Mouse (Mus musculus): ENCODE data around the gene Grasp. TPM values are rescaled to one million over a fixed set of nuclear protein-coding genes. Genes with fewer than 3 reads are reported as not detected.

The Grasp gene
- polyA plus RNA-seq, 1 experiment, result 36.6 TPM

GRCm38 (mm10) chr15:101192651-101193050 lies 31.3 kb upstream of the Grasp start:
- no peak for DNase-seq
- TF ChIP-seq POLR2A (IDR thresholded peaks at IDR 0.05; ENCODE audit: borderline replicate concordance, extremely low read depth, low read depth, low read length), result no peak
- no peak for TF ChIP-seq CTCF (IDR thresholded peaks at IDR 0.05; ENCODE audit: insufficient read depth, low read length)
- H3K4me1 ChIP-seq (ENCODE audit: control insufficient read depth, insufficient read depth, low read length), result peaks cover 27% of the 10 kb centered on the region
- WGBS, result 56% methylated on average over 7 of the region's 7 CpGs
- H3K4me3 ChIP-seq (replicated peaks; ENCODE audit: extremely low read depth, low read depth, low read length), result no peak overlapping the region

DNA sequence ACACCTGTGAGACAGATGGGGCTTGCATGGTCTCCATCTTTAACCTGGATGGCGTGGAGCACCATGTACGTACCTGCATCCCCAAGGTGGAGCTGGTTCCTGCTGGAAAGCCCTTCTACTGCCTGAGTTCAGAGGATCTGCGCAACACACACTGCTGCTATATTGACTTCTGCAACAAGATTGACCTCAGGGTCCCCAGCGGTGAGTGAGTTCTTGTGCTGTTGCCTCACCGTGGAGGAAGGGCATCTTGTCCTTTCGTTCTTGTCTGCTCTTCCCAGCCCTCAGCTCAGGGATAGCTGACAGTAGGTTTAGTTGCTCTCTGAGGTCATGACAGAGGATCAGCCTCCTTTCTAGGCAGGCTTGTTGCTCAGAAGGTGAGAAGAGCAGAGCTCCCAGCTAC lies 30.0 kb upstream of the Grasp start:
- Histone ChIP-seq H3K4me3 (replicated peaks; ENCODE audit: extremely low read depth, low read depth, low read length) (no peak overlapping the region), H3K4me1 (ENCODE audit: control insufficient read depth, insufficient read depth, low read length) (peaks cover 24% of the 10 kb centered on the region)
- no peak for DNase-seq
- 89% methylated on average over 6 of the region's 6 CpGs for WGBS
- TF ChIP-seq POLR2A (IDR thresholded peaks at IDR 0.05; ENCODE audit: borderline replicate concordance, extremely low read depth, low read depth, low read length), result no peak
- no peak for TF ChIP-seq CTCF (IDR thresholded peaks at IDR 0.05; ENCODE audit: insufficient read depth, low read length)

DNA sequence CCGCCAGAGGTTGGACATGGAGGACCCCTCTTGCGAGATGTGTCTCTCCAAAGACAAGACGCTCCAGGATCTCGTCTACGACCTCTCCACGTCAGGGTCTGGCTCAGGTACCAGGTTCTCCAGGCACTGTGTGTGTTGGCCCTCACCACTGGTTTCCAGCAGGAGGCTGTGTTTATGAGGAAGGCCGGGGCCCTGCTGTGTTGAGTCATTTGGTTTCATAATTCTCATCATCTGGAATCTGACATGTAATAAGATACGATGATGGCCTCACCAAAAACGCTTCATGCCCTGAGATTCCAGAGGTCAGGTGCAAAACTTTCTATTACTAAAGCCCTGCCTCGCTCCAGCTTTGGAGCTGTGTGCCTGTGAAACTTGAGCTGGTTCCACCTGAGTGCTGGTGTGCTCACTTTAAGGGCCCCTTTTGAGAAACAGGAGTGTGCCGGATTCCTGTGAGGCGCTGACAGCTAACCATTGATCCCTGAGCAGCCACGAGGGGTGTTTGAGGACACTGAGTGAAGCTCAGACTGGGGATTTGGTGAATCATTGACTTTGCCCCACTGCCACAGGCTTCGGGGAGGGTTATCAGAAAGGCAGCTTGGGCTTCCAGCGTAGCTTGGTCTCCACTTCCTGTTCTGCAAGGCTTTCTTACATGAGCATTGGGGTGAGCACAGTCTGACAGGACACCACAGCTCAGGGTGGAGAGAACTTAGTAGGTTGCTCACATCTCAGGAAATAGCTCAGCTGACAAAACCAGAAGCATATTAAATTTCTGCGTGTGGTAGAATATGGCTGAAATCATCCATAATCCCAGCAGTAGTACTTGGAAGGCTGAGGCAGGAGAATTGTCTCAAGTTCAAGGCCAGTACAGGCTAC lies 28.8 kb upstream of the Grasp start:
- 76% methylated on average over 16 of the region's 16 CpGs for WGBS
- TF ChIP-seq CTCF (IDR thresholded peaks at IDR 0.05; ENCODE audit: insufficient read depth, low read length) (no peak), POLR2A (IDR thresholded peaks at IDR 0.05; ENCODE audit: borderline replicate concordance, extremely low read depth, low read depth, low read length) (no peak)
- Histone ChIP-seq H3K4me3 (replicated peaks; ENCODE audit: extremely low read depth, low read depth, low read length) (no peak overlapping the region), H3K4me1 (ENCODE audit: control insufficient read depth, insufficient read depth, low read length) (peaks cover 19% of the 10 kb centered on the region)
- no peak for DNase-seq

- TF ChIP-seq POLR2A (IDR thresholded peaks at IDR 0.05; ENCODE audit: borderline replicate concordance, extremely low read depth, low read depth, low read length), result no peak
- TF ChIP-seq CTCF (IDR thresholded peaks at IDR 0.05; ENCODE audit: insufficient read depth, low read length), result 0 out of 2 replicates have a peak, but pooled peaks have one; percentile 4
- Histone ChIP-seq H3K4me3 (replicated peaks; ENCODE audit: extremely low read depth, low read depth, low read length) (no peak overlapping the region), H3K4me1 (ENCODE audit: control insufficient read depth, insufficient read depth, low read length) (peaks cover 14% of the 10 kb centered on the region)
- WGBS, result 88% methylated on average over 8 of the region's 8 CpGs
- no peak for DNase-seq
These were observed 27.8 kb upstream of the Grasp start for GRCm38 (mm10) chr15:101196079-101196795.

- Histone ChIP-seq H3K4me1 (ENCODE audit: control insufficient read depth, insufficient read depth, low read length) (peaks cover 7% of the 10 kb centered on the region), H3K4me3 (replicated peaks; ENCODE audit: extremely low read depth, low read depth, low read length) (no peak overlapping the region)
- no peak for TF ChIP-seq CTCF (IDR thresholded peaks at IDR 0.05; ENCODE audit: insufficient read depth, low read length)
- no peak for TF ChIP-seq POLR2A (IDR thresholded peaks at IDR 0.05; ENCODE audit: borderline replicate concordance, extremely low read depth, low read depth, low read length)
- no peak for DNase-seq
These were observed 27.0 kb upstream of the Grasp start for GRCm38 (mm10) chr15:101196961-101197360.

- Histone ChIP-seq H3K4me3 (replicated peaks; ENCODE audit: extremely low read depth, low read depth, low read length) (no peak overlapping the region), H3K4me1 (ENCODE audit: control insufficient read depth, insufficient read depth, low read length) (peaks cover 5% of the 10 kb centered on the region)
- no peak for DNase-seq
- no peak for TF ChIP-seq POLR2A (IDR thresholded peaks at IDR 0.05; ENCODE audit: borderline replicate concordance, extremely low read depth, low read depth, low read length)
- TF ChIP-seq CTCF (IDR thresholded peaks at IDR 0.05; ENCODE audit: insufficient read depth, low read length), result no peak
- WGBS, result 79% methylated on average over 15 of the region's 15 CpGs
These were observed 26.4 kb upstream of the Grasp start for GRCm38 (mm10) chr15:101197497-101198179.

DNA sequence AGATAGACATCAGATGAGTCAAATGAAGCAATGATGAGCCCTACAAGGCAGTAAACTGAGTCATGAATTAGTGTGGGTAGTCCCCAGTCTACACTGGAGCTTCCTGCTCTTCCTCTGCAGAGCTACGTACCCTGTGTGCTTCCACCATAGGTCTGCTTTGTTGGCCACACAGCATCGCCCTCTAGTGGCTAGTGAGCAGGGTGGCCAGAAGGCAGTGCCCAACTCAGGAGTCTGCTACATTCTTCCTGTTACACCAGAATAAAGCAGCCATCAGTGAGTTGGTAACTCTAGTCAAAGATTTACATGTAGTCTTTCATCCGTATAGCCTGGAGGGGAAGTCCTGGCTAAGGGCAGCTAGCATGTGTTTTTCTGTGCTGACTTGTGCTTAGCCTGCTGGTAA lies 25.8 kb upstream of the Grasp start:
- no peak overlapping the region for H3K4me3 ChIP-seq (replicated peaks; ENCODE audit: extremely low read depth, low read depth, low read length)
- 11% methylated on average over 3 of the region's 3 CpGs for WGBS
- DNase-seq, result peak; percentile 60

DNA sequence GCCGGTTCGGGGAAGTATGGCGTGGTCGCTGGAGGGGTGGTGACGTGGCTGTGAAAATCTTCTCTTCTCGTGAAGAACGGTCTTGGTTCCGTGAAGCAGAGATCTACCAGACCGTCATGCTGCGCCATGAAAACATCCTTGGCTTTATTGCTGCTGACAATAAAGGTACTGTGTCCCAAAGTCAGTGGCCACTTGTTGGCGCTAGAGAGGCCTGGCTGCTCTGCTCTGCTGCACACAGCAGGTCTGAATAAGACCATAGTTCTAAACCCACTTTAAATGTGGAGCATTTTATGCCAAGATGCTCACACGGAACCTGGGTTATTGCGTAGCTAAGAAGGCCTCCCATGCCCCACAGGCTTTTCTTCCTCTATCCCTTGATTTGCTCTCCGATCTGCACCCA lies 25.1 kb upstream of the Grasp start:
- no peak for DNase-seq
- TF ChIP-seq POLR2A (IDR thresholded peaks at IDR 0.05; ENCODE audit: borderline replicate concordance, extremely low read depth, low read depth, low read length) (no peak), CTCF (IDR thresholded peaks at IDR 0.05; ENCODE audit: insufficient read depth, low read length) (peak; percentile 35)
- H3K4me1 ChIP-seq (ENCODE audit: control insufficient read depth, insufficient read depth, low read length), result peaks cover 3% of the 10 kb centered on the region; the same call in 1 of the 2 replicates
- H3K4me3 ChIP-seq (replicated peaks; ENCODE audit: extremely low read depth, low read depth, low read length), result no peak overlapping the region
- WGBS, result 88% methylated on average over 14 of the region's 14 CpGs

More for the DNA sequence above, 25.8 kb upstream of the Grasp start:
- TF ChIP-seq CTCF (IDR thresholded peaks at IDR 0.05; ENCODE audit: insufficient read depth, low read length) (peak; percentile 99), POLR2A (IDR thresholded peaks at IDR 0.05; ENCODE audit: borderline replicate concordance, extremely low read depth, low read depth, low read length) (no peak)
- H3K4me1 ChIP-seq (ENCODE audit: control insufficient read depth, insufficient read depth, low read length), result peaks cover 3% of the 10 kb centered on the region; the same call in 1 of the 2 replicates

DNA sequence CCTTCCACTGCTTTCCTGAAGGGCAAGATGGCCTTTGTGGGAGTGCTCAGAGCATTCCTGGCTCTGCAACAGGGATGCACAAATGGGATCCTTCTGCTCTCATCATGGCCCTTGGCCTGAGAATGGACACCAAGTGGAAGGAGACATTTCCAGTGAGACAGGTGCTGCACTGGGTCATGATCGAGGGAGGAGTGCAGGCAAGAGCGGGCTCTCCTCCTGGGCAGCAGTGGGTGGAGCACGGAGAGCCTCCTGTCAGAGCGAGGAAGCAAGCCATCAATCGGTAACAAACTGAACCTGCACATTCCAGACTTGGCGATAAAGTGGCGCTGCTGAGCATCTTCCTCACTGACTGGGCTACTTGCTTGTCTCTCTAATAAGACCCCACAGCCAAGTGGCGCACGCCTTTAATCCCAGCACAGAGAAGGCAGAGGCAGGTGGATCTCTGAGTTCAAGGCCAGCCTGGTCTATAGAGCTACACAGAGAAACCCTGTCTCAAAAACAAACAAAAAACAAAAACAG lies 23.2 kb upstream of the Grasp start:
- no peak for TF ChIP-seq CTCF (IDR thresholded peaks at IDR 0.05; ENCODE audit: insufficient read depth, low read length)
- TF ChIP-seq POLR2A (IDR thresholded peaks at IDR 0.05; ENCODE audit: borderline replicate concordance, extremely low read depth, low read depth, low read length), result no peak
- Histone ChIP-seq H3K4me1 (ENCODE audit: control insufficient read depth, insufficient read depth, low read length) (peaks cover 3% of the 10 kb centered on the region; the same call in 1 of the 2 replicates), H3K4me3 (replicated peaks; ENCODE audit: extremely low read depth, low read depth, low read length) (no peak overlapping the region)
- DNase-seq, result no peak
- WGBS, result 96% methylated on average over 9 of the region's 9 CpGs

Measured in lung, adult 2 months (tissue).